Mouse (Mus musculus): ENCODE results near the gene Olig2. TPM values are rescaled to one million over a fixed set of nuclear protein-coding genes. Genes with fewer than 3 reads are reported as not detected.
A peak's percentile ranks its signal among the peaks of the same experiment; 100 is the strongest.

Gene Olig2
- polyA plus RNA-seq, 1 experiment from 2014 or later: not detected

GRCm38 (mm10) chr16:91262467-91263220, 37.4 kb downstream of the Olig2 start:
- Histone ChIP-seq H3K27me3 (peaks cover 97% of the 10 kb centered on the region), H3K4me1 (no peaks in the 10 kb centered on the region)
- WGBS: 27% methylated on average over 12 of the region's 12 CpGs

GRCm38 (mm10) chr16:91265972-91266371, 40.7 kb downstream of the Olig2 start:
- H3K27me3 ChIP-seq: peaks cover 98% of the 10 kb centered on the region
- ATAC-seq (replicated peaks; ENCODE audit: low FRiP score): no peak
- WGBS: 77% methylated on average over 6 of the region's 6 CpGs

More at GRCm38 (mm10) chr16:91262467-91263220, 37.4 kb downstream of the Olig2 start:
- Histone ChIP-seq H3K4me3 (replicated peaks) (no peak overlapping the region), H3K9ac (no peak overlapping the region), H3K27ac (no peak overlapping the region), H3K9me3 (replicated peaks) (no peaks in the 10 kb centered on the region), H3K4me2 (no peak overlapping the region), H3K36me3 (no peaks in the 10 kb centered on the region)
- ATAC-seq (replicated peaks; ENCODE audit: low FRiP score): no peak

DNA sequence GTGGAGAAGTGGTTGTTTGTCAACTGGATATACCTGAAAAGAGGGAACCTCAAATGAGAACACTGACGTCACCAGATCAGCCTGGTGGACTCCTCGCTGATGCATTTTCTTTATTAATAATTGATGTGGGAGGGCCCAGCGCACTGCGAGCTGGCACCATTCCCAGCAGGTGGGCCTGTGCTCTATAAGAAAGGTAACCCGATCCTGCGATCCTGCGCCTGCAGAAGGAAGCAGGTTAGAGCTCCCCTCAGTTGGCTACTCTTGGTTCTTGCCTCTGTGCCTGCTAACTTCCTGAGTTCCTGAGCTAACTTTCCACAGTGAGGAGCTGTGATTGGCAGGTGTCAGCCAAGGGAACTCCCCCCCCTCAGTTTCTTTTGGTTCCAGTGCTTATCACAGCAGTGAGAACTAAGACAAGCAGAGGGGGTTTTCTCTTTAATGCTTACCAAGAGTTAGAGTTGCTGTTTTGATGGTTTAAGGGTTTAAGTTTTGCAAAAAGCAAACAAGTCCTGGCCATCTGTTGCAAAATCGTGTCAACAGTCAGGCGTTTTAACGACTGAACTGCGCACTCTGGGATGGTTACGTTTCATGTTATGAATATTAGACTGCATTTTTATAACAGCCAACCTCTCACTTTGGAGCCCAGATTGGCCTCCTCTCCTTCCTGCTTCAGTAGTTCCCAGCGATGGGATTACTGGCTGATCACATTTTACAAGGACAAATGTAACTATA, 43.6 kb downstream of the Olig2 start:
- peaks cover 98% of the 10 kb centered on the region for H3K27me3 ChIP-seq
- peak; percentile 31; the same call in 1 of the 2 replicates for ATAC-seq (replicated peaks; ENCODE audit: low FRiP score)
- peaks cover 24% of the 10 kb centered on the region for H3K4me1 ChIP-seq
- H3K4me2 ChIP-seq: peak overlapping the region; percentile 76
- H3K4me3 ChIP-seq (replicated peaks): peak overlapping the region; percentile 42
- no peak overlapping the region for H3K9ac ChIP-seq
- no peaks in the 10 kb centered on the region for H3K9me3 ChIP-seq (replicated peaks)
- whole genome bisulfite sequencing: 5% methylated on average over 13 of the region's 13 CpGs
- no peaks in the 10 kb centered on the region for H3K36me3 ChIP-seq
- H3K27ac ChIP-seq: no peak overlapping the region

More at GRCm38 (mm10) chr16:91265972-91266371, 40.7 kb downstream of the Olig2 start:
- Histone ChIP-seq H3K4me2 (no peak overlapping the region), H3K27ac (no peak overlapping the region), H3K9ac (no peak overlapping the region), H3K4me3 (replicated peaks) (no peak overlapping the region), H3K9me3 (replicated peaks) (no peaks in the 10 kb centered on the region), H3K4me1 (peaks cover 19% of the 10 kb centered on the region), H3K36me3 (no peaks in the 10 kb centered on the region)

- Histone ChIP-seq H3K27ac (no peak within 1 kb of the TSS), H3K9ac (no peak within 1 kb of the TSS), H3K36me3 (no peaks in the 10 kb centered on the region), H3K9me3 (replicated peaks) (no peaks in the 10 kb centered on the region), H3K4me3 (replicated peaks) (peak within 1 kb of the TSS; percentile 42), H3K4me2 (peak within 1 kb of the TSS; percentile 76), H3K27me3 (peaks cover 98% of the 10 kb centered on the region), H3K4me1 (peaks cover 24% of the 10 kb centered on the region)
- ATAC-seq (replicated peaks; ENCODE audit: low FRiP score): peak; percentile 85
- WGBS: under 1% methylated on average over 63 of the region's 64 CpGs
Measured at GRCm38 (mm10) chr16:91269468-91270211, 44.4 kb downstream of the Olig2 start, which contains the start of gene Olig1. TSS of gene Olig1 (plus strand) at chr16:91269772.

GRCm38 (mm10) chr16:91270212-91270971, 45.1 kb downstream of the Olig2 start:
- Histone ChIP-seq H3K27ac (no peak overlapping the region), H3K4me2 (peak overlapping the region; percentile 76), H3K9me3 (replicated peaks) (no peaks in the 10 kb centered on the region), H3K9ac (no peak overlapping the region), H3K36me3 (no peaks in the 10 kb centered on the region), H3K27me3 (peaks cover 100% of the 10 kb centered on the region), H3K4me1 (peaks cover 24% of the 10 kb centered on the region), H3K4me3 (replicated peaks) (peak overlapping the region; percentile 42)
- no peak for ATAC-seq (replicated peaks; ENCODE audit: low FRiP score)
- WGBS: under 1% methylated on average over 63 of the region's 63 CpGs

DNA sequence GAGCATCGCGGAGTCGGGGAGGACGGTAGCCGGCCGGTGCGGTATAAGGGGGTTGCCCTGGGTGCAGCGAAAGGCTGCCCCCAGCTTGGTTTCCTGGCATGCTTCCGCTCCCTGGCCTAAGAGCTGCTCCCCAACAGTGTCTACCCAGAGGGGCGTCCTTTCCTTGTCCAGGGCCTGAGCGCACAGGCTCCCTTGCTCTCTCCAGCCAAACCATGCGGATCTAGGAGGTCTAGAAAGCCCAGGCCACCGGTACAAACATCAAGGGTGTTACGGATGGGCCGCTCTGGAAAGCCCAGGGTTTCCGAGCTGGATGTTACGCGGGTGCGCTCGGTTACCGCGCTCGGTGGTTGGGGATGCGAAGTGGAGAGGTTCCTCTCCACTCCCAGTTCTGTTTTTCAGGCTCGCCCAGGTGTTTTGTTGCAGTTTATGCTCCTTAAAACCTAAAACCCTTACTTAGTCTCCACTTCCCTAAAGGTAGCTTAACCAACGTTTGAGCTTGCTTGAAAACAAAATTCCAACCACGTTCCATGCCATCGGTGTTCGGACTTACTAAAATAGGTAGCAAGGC, 45.8 kb downstream of the Olig2 start:
- Histone ChIP-seq H3K4me1 (peaks cover 24% of the 10 kb centered on the region), H3K27ac (no peak overlapping the region)

GRCm38 (mm10) chr16:91271634-91272033, 46.4 kb downstream of the Olig2 start:
- Histone ChIP-seq H3K4me2 (no peak overlapping the region), H3K4me3 (replicated peaks) (no peak overlapping the region), H3K27me3 (peaks cover 100% of the 10 kb centered on the region), H3K9me3 (replicated peaks) (no peaks in the 10 kb centered on the region), H3K4me1 (peaks cover 24% of the 10 kb centered on the region), H3K36me3 (no peaks in the 10 kb centered on the region), H3K9ac (no peak overlapping the region), H3K27ac (no peak overlapping the region)
- 3% methylated on average over 20 of the region's 20 CpGs for WGBS
- ATAC-seq (replicated peaks; ENCODE audit: low FRiP score): no peak

More for the DNA sequence above, 45.8 kb downstream of the Olig2 start:
- 2% methylated on average over 29 of the region's 29 CpGs for WGBS
- no peak overlapping the region for H3K9ac ChIP-seq
- no peaks in the 10 kb centered on the region for H3K36me3 ChIP-seq
- H3K9me3 ChIP-seq (replicated peaks): no peaks in the 10 kb centered on the region
- H3K4me2 ChIP-seq: peak overlapping the region; percentile 76
- peak overlapping the region; percentile 42 for H3K4me3 ChIP-seq (replicated peaks)
- ATAC-seq (replicated peaks; ENCODE audit: low FRiP score): no peak
- H3K27me3 ChIP-seq: peaks cover 100% of the 10 kb centered on the region

Other genes starting within 250 kb of the Olig2 start
- gene Synj1, start 214.1 kb upstream of the Olig2 start, polyA plus RNA-seq (2015; fragmentation: Nextera tagmentation; extraction: Ambion mirVana): 13.0 and 14.4 TPM in 2 replicates
- 52.8 and 55.7 TPM in 2 replicates for gene Paxbp1, start 180.9 kb upstream of the Olig2 start, polyA plus RNA-seq (2015; fragmentation: Nextera tagmentation; extraction: Ambion mirVana)
- 0.08 TPM in 2 replicates for gene 4932438H23Rik, start 130.3 kb upstream of the Olig2 start, polyA plus RNA-seq (2015; fragmentation: Nextera tagmentation; extraction: Ambion mirVana)
- gene Olig1, start 44.3 kb downstream of the Olig2 start, polyA plus RNA-seq (2015; fragmentation: Nextera tagmentation; extraction: Ambion mirVana): 0.09 and 0.12 TPM in 2 replicates
- 50.5 and 51.8 TPM in 2 replicates for gene Ifnar2, start 147.3 kb downstream of the Olig2 start, polyA plus RNA-seq (2015; fragmentation: Nextera tagmentation; extraction: Ambion mirVana)
- gene Gm21970, start 166.3 kb downstream of the Olig2 start, polyA plus RNA-seq (2015; fragmentation: Nextera tagmentation; extraction: Ambion mirVana): not detected in 2 replicates
- 29.9 and 31.0 TPM in 2 replicates for gene Il10rb, start 180.7 kb downstream of the Olig2 start, polyA plus RNA-seq (2015; fragmentation: Nextera tagmentation; extraction: Ambion mirVana)